Mouse (Mus musculus): ENCODE measurements around the gene Ercc6l2. TPM values are rescaled to one million over a fixed set of nuclear protein-coding genes. Genes with fewer than 3 reads are reported as not detected.
A peak's percentile ranks its signal among the peaks of the same experiment; 100 is the strongest.

Ercc6l2 gene
- polyA plus RNA-seq, 1 experiment from 2014 or later, result 32.1 TPM

DNA sequence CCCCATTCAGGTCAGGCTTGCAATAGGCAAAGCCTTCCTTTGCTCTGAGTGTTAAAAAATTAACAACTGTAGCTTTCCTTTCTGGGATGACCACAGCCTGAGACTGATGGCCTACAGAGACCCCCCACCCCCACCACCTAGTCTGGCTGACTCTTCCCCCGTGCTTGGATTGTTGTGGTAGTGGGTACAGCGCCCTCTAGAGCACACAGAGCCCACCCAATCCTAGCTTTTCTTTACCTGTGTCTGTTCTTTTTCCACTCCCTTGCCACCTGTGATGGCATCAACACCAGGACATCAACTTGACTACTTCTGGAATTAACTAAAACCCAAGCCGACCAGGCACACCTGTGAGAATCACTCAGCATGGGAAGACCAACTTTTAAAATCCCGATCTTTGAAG lies 92.4 kb downstream of the Ercc6l2 start:
- WGBS, result 40% methylated on average over 4 of the region's 4 CpGs
- no peak overlapping the region for H3K27ac ChIP-seq (ENCODE audit: low read depth)
- no peaks in the 10 kb centered on the region for H3K9me3 ChIP-seq (ENCODE audit: low read depth, low read length)
- no peak overlapping the region for H3K4me2 ChIP-seq
- H3K4me1 ChIP-seq (ENCODE audit: insufficient read depth), result peaks cover 7% of the 10 kb centered on the region
- no peak for DNase-seq
- no peak for ATAC-seq (ENCODE audit: insufficient read depth)
- no peaks in the 10 kb centered on the region for H3K36me3 ChIP-seq (ENCODE audit: insufficient read depth)
- no peaks in the 10 kb centered on the region for H3K27me3 ChIP-seq (ENCODE audit: insufficient read depth, low read length)
- H3K9ac ChIP-seq, result no peak overlapping the region
- peak; percentile 34; the same call in 1 of the 2 replicates for TF ChIP-seq CTCF (IDR thresholded peaks at IDR 0.05; ENCODE audit: low read depth)
- H3K4me3 ChIP-seq (ENCODE audit: low read depth, low read length), result no peak overlapping the region

DNA sequence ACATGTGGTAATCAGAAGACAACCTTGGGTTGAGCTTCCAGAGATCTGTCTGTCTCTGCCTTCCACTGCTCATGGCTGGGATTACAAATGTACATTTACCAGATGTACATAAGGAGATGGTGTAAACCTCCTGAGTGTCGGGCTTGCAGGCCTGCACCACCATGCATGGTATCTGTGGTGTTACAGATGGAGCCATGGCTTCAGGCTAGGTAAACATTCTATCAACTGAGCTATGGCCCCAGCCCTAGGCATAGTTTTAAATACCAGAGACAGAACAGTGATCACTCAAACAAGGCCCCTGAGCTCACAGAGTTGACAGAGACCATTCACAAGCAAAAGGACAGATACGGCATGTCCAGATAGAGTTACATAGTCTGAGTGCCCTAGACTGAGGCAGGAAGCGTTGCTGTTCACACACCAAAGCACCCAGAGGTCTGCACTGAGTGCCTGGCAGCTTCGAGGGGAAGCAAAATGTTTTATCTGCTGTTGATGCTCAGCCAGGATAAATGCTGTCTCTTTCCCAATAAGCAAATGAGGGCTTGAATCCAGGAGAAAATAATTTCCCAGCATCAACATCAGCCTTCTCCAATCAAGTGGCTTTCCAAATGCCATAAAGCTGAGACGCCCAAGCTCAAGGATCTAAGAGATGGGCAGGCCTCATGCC lies 95.2 kb downstream of the Ercc6l2 start:
- no peak for TF ChIP-seq CTCF (IDR thresholded peaks at IDR 0.05; ENCODE audit: low read depth)
- Histone ChIP-seq H3K4me2 (no peak overlapping the region), H3K27ac (ENCODE audit: low read depth) (peak overlapping the region; percentile 48; the same call in 1 of the 2 replicates), H3K4me3 (ENCODE audit: low read depth, low read length) (no peak overlapping the region), H3K4me1 (ENCODE audit: insufficient read depth) (peaks cover 11% of the 10 kb centered on the region), H3K9ac (no peak overlapping the region), H3K36me3 (ENCODE audit: insufficient read depth) (no peaks in the 10 kb centered on the region), H3K9me3 (ENCODE audit: low read depth, low read length) (no peaks in the 10 kb centered on the region), H3K27me3 (ENCODE audit: insufficient read depth, low read length) (no peaks in the 10 kb centered on the region)
- peak; percentile 68 for DNase-seq
- no peak for ATAC-seq (ENCODE audit: insufficient read depth)
- 40% methylated on average over 5 of the region's 5 CpGs for WGBS

DNA sequence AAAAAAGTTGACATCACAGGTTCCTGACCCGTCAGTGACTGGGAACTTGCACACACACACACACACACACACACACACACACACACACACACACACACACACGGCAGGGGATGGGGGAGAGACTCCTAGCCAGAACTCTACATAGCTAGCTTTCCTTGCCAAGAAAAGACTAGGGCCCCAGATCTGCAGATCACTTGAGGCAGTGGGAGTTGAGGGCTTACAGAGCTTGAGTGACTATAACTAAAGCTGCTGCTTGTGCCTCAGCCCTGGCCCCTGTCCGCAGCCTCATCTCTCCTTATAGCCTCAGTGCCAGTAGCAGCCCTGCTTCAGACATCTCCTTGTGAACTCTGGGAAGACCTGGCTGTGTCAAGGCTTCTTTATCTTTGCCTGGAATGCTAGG lies 96.6 kb downstream of the Ercc6l2 start:
- peaks cover 24% of the 10 kb centered on the region for H3K4me1 ChIP-seq (ENCODE audit: insufficient read depth)
- no peak overlapping the region for H3K4me2 ChIP-seq
- ATAC-seq (ENCODE audit: insufficient read depth) (peak; percentile 50; the same call in 1 of the 2 replicates), DNase-seq (peak; percentile 68)
- no peak for TF ChIP-seq CTCF (IDR thresholded peaks at IDR 0.05; ENCODE audit: low read depth)
- H3K9me3 ChIP-seq (ENCODE audit: low read depth, low read length), result no peaks in the 10 kb centered on the region
- H3K36me3 ChIP-seq (ENCODE audit: insufficient read depth), result no peaks in the 10 kb centered on the region
- no peak overlapping the region for H3K9ac ChIP-seq
- WGBS, result 32% methylated on average over 3 of the region's 3 CpGs
- peak overlapping the region; percentile 72 for H3K27ac ChIP-seq (ENCODE audit: low read depth)
- H3K4me3 ChIP-seq (ENCODE audit: low read depth, low read length), result no peak overlapping the region
- H3K27me3 ChIP-seq (ENCODE audit: insufficient read depth, low read length), result no peaks in the 10 kb centered on the region

DNA sequence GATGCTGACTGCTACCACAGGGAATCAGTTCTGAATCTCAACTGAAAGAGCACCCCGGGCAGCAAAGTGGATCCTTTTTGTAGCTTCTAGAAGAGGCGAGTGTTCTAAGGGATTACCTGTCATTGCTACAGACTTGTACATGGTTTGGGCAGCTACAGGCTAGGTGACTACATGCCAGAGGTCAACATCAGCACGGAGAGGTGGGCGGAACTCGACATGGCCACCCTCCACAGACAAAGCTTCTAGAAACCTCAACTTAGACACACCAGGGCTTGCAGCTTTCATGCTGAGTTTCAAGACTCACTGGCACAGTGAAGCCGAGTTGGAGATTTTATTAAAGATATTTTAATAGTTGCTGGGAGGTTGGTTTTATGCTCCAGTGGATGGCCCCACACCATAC lies 98.1 kb downstream of the Ercc6l2 start:
- Histone ChIP-seq H3K9me3 (ENCODE audit: low read depth, low read length) (no peaks in the 10 kb centered on the region), H3K27ac (ENCODE audit: low read depth) (no peak overlapping the region), H3K4me1 (ENCODE audit: insufficient read depth) (peaks cover 37% of the 10 kb centered on the region), H3K36me3 (ENCODE audit: insufficient read depth) (no peaks in the 10 kb centered on the region), H3K4me3 (ENCODE audit: low read depth, low read length) (no peak overlapping the region), H3K27me3 (ENCODE audit: insufficient read depth, low read length) (no peaks in the 10 kb centered on the region), H3K4me2 (no peak overlapping the region), H3K9ac (no peak overlapping the region)
- WGBS, result 77% methylated on average over 6 of the region's 6 CpGs
- DNase-seq (no peak), ATAC-seq (ENCODE audit: insufficient read depth) (no peak)
- no peak for TF ChIP-seq CTCF (IDR thresholded peaks at IDR 0.05; ENCODE audit: low read depth)

DNA sequence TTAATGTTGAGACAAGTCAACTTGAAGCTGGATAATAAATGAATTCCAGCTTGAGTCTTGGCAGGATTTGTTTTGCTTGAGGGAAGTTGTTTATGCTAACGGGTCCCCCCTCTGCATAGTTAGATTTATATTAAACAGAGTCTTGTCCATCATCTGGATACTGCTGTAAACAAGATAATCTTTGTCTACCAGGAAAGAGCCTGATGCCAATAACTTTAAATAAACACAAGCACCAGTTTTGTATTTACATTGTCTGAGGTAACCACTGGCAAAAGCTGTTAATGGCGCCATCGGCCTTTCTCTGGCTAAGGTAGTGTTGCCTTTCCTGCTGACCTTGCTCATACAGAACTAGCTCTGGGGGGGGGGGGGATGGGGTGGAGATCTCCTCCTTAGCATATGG lies 100.1 kb downstream of the Ercc6l2 start:
- H3K27me3 ChIP-seq (ENCODE audit: insufficient read depth, low read length), result no peaks in the 10 kb centered on the region
- ATAC-seq (ENCODE audit: insufficient read depth), result peak; percentile 9; the same call in 1 of the 2 replicates
- no peaks in the 10 kb centered on the region for H3K9me3 ChIP-seq (ENCODE audit: low read depth, low read length)
- peak; percentile 89 for DNase-seq
- H3K4me1 ChIP-seq (ENCODE audit: insufficient read depth), result peaks cover 52% of the 10 kb centered on the region
- peak overlapping the region; percentile 98 for H3K27ac ChIP-seq (ENCODE audit: low read depth)
- H3K36me3 ChIP-seq (ENCODE audit: insufficient read depth), result no peaks in the 10 kb centered on the region
- TF ChIP-seq CTCF (IDR thresholded peaks at IDR 0.05; ENCODE audit: low read depth), result no peak
- 18% methylated on average over 3 of the region's 3 CpGs for WGBS
- peak overlapping the region; percentile 12; the same call in 1 of the 2 replicates for H3K4me2 ChIP-seq
- no peak overlapping the region for H3K9ac ChIP-seq
- H3K4me3 ChIP-seq (ENCODE audit: low read depth, low read length), result no peak overlapping the region

DNA sequence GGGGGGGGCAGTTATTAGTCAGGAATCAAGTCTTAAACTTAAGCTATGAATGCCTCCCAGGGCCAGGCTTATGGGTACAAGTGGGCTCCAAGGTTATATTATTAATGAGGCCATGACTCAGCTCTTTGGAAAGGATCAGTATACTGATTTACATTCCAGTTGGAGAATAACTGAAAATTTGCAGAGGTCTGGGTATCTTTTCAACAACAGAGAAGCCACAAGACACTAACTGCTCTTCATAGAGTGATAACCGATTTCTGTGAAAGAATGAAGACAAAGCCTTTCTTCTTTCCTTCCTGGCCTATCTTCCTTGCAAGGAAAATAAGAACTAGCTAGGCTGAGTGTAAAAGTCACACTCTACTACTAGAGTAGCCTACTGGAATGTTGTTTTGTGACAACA lies 100.6 kb downstream of the Ercc6l2 start:
- Histone ChIP-seq H3K9ac (no peak overlapping the region), H3K4me2 (no peak overlapping the region), H3K36me3 (ENCODE audit: insufficient read depth) (no peaks in the 10 kb centered on the region), H3K4me3 (ENCODE audit: low read depth, low read length) (no peak overlapping the region), H3K4me1 (ENCODE audit: insufficient read depth) (peaks cover 49% of the 10 kb centered on the region), H3K27me3 (ENCODE audit: insufficient read depth, low read length) (no peaks in the 10 kb centered on the region), H3K27ac (ENCODE audit: low read depth) (peak overlapping the region; percentile 98), H3K9me3 (ENCODE audit: low read depth, low read length) (no peaks in the 10 kb centered on the region)
- TF ChIP-seq CTCF (IDR thresholded peaks at IDR 0.05; ENCODE audit: low read depth), result no peak
- DNase-seq (no peak), ATAC-seq (ENCODE audit: insufficient read depth) (no peak)
- 53% methylated on average over 1 of the region's 1 CpGs for WGBS

DNA sequence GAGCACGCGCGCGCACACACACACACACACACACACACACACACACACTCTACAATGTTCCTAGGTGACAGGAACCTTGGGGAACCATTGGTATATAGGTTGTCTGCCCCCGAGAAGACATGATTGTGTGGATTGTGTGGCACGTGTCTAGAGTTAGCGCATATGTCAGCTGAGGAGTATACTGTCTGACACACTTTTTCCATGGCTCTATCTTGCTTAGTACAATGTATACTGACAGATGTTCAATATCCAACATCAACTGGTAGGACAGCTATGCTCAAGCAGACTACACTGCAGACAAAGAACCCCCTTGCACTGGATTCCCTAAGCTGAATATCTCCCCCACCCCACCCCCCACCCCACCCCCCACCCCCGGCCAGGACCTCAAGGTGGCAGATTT lies 101.5 kb downstream of the Ercc6l2 start:
- H3K4me3 ChIP-seq (ENCODE audit: low read depth, low read length), result no peak overlapping the region
- no peak for TF ChIP-seq CTCF (IDR thresholded peaks at IDR 0.05; ENCODE audit: low read depth)
- DNase-seq (peak; percentile 77), ATAC-seq (ENCODE audit: insufficient read depth) (peak; percentile 50)
- H3K4me1 ChIP-seq (ENCODE audit: insufficient read depth), result peaks cover 49% of the 10 kb centered on the region
- no peaks in the 10 kb centered on the region for H3K27me3 ChIP-seq (ENCODE audit: insufficient read depth, low read length)
- peak overlapping the region; percentile 98 for H3K27ac ChIP-seq (ENCODE audit: low read depth)
- H3K36me3 ChIP-seq (ENCODE audit: insufficient read depth), result no peaks in the 10 kb centered on the region
- H3K4me2 ChIP-seq, result no peak overlapping the region
- H3K9me3 ChIP-seq (ENCODE audit: low read depth, low read length), result no peaks in the 10 kb centered on the region
- whole genome bisulfite sequencing, result 64% methylated on average over 8 of the region's 8 CpGs
- H3K9ac ChIP-seq, result no peak overlapping the region
